Mouse (Mus musculus) kidney, adult 9 months (tissue): ENCODE measurements around the gene Grin2c.

Experiments
- DNase-seq: peaks from one replicate; pipeline ENCODE4 v3.0.0; 2022

Grin2c gene

DNA sequence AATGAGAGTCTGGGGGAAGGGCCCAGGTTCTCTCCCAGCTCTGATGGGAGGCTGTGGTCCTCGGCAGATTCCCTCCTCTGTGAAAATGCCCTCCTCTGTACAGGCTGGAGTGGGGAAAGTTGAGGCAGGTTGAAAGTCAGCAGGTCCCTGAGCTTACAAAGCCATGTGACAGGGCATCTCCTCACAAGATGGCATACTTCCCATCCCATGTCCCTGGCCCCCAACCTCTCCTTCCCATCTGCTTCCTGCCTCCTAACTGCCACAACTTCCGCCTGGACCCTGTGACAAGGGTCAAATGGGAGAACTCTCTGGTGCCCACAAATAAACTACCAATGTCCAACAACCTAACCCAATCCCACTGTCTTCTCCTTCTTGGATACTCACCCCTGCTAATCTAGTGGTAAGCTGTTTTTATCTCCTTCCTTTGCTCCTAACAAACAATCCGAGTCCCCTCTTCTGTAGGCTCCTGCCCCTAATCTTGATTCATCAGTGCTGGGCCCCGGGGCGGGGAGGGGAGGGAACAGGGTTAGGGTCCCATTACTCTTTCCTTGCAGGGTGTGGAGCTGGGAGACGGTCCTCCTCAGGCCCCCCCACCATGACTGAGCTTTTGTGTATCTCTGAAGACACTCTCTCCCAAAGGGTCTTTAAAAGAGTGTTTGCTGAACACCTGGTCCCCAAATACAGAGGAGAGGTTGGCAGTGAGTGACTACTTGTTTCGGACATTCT is 2.7 kb downstream of the Grin2c start:
- no peak for DNase-seq

DNA sequence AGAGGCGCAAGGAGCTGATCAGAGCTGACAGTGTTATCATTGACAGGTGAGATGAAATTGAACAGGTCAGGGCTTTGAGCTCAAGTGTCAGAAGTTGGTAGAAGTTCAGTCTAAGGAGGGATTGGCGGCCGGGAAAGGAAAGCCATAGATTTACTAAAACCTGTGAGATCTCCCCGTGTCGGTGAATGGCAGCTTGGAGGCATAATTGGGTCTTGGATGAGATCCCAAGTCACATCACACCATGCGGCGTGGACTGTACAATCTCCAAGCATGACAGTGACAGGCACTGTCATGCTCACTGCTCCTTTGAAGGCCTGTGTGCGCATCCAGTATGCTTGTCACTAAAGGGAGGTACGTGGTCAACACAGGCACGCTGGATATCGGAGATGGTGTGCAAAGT is 4.1 kb downstream of the Grin2c start:
- no peak for DNase-seq

DNA sequence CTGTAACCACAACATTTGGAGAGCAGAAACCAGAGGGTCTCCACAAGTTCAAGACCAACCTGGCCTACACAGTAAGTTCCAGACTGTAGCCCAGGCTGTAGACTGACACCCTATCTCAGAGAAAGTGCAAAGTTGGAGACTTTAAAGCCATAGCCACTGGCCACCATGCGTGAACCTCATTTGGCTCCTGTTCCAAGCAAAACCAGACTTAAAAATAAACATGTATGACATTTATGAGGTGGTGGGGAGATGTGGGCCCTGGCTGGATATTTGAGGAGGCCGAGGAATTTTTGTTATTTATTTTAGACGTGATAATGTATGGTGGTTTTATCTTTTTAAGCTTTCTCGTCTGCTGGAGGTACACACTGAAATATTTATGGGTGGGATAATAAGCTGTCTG is 7.9 kb downstream of the Grin2c start:
- no peak for DNase-seq

DNA sequence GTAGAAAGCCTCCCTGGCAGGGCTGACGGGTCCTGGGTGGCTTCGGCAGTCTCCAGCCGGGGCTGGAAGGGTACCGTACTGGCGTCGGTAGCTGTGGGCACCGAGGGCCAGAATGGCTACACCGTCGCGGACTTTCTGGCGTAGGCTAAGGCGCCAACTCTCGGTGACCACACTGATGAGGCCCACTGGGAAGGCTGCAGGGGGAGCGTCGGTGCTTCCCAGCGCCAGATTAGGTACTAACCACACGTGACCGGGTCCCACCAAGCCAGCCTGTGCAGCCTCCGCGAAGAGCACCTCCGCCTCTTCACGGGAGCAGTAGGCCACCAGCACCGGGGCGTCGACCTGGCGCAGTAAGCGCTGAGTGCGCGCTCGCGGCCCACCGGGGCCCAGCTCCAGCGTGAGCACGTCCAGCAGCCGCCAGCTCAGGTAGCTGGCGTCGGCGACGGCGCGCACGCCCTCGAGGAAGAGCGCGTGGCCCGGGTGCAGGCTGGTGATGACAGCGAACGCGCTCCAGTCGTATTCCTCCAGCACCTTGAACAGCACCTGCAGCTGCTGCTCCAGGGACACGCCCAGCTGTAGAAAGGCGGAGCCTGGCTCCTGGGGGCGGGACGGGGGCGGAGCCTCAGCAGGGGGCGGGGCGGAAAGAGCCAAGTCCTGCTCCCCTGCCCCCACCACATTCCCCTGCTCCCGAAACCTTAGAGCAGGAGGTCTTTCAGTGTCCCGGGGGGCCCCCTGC is 9.1 kb downstream of the Grin2c start:
- DNase-seq, result peak; percentile 31

DNA sequence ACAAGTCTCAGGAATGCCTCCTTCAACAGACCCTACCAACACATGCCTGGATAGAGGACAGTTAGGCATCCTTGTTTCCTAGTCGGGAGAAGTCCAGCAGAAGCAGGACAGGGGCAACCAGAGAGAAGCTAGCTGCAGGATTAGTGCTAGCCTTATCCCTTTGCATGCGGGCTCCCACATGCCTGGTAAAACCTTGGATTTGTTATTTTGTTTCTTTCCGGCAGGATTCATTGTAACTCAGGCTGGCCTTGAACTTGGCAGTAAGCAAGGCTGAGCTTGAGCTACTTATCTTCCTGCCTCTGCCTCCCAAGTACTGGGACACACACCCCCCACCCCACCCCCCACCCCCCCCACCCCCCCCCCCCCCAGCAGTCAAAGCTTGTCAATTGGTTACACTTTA is 15.8 kb downstream of the Grin2c start:
- DNase-seq, result no peak

DNA sequence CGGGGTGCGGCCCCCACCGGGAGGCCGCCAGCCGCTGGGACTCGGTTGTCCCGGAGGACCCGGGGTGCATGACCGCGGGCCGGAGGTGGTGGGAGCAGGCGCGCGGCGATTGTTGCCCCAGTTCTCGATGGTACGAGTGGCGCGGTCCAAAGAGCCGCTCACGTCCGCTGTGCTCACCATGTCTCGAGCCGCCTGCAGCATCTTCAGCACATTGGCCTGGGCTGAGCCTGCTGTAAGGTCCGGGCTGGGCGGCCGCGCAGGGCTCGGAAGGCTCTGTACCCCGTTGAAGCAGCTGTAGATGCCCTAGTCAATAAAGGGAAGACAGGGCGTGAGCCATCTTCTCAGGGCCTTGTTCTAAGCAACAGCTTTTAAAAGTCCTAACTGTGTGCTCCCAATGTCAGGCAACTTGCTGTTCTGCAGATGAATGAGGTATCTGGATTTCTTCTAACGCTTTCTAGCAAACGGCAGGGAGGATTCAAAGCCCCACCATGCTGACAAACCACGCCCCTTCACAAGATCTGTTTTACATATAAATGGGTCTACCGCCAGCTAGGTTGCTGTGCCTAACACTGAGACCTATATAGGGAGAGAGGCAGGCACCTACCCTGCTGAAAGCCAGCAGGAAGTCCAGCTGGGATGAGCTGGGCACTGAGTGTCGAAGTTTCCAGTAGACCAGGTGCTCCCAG is 16.5 kb downstream of the Grin2c start:
- no peak for DNase-seq

DNA sequence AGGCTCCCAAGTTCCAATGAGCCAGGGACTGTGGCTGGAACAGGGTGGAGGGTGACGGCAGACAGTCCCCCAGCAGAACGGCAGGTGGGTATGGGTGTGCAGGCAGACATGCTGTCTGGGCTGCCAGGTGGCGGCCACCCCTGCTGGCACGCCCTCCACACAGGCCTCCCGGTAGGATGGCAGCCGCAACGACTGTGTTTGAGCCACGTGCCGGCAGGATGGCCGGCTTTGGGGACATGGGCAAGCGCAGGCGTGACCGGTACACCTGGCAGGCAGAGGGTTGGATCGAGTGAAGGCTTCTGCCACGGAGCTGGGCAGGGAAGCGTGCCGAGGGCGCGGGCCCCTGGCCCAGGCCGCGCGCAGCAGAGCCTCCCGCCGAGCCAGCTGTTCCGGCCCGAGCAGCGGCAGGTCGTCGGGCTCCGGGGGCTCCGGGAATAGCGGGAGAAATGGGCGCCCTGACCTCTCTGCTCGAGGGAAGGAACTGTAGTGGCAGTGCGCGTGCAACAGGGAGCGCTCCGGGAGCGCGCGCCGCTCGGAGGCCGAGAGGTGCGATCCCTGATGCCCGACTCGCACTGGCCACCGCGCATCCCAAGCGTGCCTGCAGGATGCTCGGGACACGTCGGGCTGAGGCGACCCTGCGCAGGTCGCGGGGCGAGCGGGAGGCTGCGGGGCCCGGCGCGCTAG is 17.2 kb downstream of the Grin2c start:
- DNase-seq, result no peak

DNA sequence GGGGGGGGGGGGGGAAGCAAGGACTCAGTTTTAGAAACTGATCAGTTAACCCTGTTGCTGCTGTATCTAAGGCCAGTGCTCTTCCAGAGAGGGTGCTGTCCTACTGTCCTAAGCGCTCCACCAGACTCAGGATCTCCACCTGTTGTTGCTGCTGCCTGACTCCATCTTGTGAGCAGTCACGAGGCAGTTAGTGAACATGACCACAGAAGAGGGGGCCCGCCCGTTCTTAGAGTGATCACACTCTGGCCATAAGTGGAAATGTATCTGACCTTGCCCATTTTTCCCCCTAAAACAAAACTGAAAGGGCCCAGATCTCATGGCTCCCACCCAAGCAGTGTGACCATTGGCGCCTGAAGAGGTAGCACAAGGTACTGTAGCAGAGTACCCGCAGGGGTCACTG is 19.1 kb downstream of the Grin2c start:
- no peak for DNase-seq

DNA sequence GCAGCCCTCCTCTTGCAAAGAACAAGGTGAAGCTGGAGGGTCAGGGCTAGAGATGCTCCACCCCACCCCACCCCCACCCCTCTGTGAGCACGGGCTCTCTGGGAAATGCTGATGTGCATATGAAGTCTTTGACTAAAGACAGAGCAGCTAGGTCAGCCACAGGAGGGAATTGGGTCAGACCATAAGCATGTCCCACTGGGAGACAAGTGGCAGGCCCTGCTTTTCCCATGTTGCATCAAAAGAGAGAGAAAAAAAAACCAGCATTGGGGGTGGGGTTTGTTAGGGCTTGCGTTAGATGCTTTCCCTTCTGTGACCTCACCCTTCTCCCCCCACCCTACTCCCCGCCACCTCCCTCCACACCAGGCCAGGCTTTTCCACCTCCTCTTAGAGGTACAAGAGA is 19.8 kb downstream of the Grin2c start:
- no peak for DNase-seq

DNA sequence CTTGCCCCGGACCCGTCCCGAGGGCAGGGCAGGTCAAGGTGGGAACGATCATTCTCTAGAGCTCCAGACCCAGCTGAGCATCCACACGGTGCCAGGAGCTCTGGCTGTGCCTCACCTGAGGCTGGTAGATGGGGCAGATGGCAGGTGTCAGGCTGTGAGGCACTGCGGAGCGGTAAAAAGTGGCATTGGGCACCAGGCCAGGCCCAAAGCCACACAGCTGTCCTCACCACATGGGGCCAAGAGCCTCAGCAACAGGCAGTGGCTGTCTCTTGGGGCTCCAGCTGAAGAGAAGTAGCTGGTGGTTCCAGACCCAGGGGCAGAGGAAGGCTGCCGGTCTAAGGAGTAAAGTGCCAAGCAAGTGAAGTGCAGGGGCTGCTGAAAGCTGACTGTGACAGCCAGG is 20.7 kb downstream of the Grin2c start:
- no peak for DNase-seq

DNA sequence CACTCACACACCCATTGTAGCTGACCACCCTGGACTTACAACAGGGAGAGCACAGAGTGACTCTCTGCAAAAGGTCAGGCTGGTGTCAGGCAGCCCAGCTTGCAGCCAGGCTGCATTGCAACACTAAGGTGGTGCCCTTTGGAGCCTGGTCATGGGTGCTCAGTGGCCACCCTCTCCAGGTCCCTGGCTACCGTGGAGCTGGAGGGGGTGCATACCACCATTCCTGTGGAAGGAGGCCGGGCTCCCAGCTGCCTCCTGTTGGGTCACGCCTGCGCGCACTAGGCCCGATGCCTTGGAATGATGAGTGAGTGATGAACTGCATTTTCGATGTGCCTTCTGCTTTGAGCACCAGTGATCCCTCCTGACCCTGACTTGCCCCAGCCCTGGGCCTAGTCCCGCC is 22.2 kb downstream of the Grin2c start:
- peak; percentile 26 for DNase-seq

DNA sequence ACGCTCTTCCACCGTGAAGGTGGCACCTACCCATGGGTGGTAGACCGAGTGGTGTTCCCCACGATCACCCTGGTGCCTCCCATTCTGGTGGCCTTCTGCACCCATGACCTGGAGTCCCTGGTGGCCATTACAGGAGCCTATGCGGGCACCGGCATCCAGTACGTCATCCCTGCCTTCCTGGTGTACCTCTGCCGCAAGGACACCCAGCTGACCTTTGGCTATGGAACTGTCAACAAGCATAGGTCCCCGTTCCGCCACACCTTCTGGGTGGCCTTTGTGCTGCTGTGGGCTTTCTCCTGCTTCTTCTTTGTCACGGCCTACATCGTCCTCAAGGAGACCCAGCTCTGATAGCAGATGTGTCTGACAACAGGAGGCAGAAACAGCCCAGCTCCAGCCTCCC is 23.3 kb downstream of the Grin2c start:
- DNase-seq, result no peak

DNA sequence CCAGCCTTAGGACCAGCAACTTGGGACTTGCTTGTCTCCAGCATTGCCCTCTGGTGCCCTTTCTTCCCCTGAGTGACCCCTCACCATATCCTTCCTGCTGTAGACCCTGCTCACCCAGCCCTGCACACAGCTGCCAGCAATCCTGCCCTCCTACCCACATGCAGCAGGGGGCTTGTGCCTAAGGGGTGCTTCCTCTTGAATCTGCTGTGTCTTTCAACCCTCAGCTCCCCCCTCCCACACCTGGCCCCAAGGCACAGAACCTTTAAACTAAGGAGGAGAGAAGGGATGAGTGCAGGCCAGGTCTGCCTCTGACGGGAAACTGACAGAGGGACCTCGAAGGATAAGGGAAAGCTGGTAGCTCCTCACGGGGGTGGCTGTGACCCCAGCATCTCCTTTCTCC is 24.3 kb downstream of the Grin2c start:
- DNase-seq, result no peak

DNA sequence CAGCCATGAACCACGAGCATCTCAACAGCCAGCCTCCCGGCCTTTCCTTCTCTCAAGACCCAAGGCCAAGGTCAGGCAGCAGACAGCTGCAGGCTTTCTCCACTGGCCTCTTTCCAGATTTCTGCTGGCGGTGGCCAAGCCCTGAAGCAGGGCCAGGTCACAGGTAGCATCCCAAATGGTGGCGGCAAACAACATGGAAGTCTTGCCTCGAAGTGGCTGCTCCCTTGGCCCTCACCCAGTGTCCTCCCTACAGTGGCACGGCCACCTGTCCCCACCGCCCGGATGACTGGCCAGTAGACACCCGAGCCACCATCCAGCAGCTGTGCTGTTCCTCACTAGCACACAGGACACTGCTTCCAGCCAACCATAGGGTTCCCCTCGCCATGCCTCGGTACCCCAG is 25.6 kb downstream of the Grin2c start:
- no peak for DNase-seq

DNA sequence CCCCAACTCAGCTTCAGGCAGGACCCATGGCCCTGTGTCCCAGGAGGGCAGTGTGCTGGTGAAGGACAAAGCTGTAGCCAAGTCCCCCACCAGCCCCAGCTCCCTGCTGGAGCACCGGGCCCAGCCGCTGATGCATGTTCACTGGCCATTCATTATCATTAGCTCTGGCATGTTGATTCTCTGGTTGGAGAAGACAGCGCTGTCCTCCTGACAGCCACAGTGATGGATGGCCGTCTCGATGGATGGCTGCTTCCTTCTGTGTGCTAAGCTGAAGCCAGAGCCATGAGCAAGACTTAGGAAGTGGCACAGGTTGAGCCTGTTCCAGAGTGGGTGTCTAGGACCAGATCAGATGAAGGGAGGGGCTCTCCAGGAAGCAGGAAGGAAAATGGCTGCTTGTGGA is 30.5 kb downstream of the Grin2c start:
- DNase-seq, result no peak

DNA sequence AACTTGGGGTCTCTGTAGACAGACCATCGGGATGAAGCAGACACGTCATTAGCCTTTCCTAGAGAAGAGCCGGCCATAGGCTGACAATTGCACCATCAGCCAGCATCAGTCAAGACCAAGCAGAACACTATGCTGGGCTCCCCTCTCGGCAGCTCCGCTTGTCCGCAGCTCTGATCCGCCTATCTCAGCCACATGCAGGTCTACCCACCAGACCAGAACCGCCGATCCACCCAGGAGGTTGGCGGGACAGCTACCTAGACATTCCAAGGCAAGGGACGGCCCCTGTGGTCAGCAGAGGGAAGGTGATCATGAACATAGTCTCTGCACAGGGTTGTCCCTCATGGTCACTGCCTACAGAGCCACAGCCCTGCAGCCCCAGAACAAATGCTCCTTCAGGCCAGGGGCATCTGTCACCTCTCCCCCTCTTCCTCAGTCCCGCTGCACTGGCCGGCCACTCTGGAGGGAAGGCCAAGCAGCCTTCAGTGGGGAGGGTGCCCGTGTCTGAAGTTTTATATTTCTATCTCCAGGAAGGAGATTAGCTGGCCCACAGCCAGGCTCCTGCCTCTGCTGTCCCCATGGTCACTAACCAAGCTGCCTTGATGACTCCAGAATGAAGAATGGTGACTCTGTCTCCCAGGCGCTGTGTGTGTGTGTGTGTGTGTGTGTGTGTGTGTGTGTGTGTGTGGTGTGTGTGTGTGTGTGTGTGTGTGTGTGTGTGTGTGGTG is 32.6 kb downstream of the Grin2c start:
- DNase-seq, result no peak

DNA sequence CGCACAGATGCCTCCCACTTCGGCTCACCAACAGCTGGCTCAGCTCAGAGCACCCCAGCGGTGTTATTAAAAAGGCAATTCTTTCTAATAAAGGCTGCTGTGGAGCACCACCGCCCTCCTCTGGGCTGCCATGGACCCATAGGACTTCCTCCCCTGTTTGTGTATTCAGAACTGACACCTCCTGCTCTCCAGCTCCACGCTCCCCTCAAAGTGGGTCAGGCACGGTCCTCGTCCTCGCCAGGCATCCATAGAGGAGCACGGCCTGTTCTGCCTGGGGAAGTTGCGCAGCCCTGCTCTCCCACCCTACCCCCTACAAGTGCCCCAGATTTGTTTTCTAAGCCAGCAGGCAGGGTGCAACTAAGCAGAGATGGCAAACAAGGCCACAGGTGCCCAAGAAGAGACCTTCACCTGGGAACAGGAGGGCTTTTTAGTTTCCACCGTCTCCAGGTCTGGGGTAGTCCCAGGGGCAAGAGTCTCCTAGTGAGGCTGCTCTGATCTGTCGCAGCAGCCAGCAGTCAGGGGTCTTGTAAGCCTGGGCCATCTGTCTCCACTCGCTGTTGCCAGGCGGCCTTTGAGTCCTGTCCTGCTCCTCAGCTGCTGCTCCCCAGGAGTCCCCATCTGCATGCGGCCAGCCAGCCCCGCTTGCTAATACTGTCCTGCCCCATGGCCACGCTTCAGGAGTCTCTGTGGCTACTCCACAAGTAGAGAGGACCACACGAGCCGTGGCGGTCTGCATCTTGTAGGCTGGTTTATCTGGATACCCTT is 33.3 kb downstream of the Grin2c start:
- DNase-seq, result no peak

DNA sequence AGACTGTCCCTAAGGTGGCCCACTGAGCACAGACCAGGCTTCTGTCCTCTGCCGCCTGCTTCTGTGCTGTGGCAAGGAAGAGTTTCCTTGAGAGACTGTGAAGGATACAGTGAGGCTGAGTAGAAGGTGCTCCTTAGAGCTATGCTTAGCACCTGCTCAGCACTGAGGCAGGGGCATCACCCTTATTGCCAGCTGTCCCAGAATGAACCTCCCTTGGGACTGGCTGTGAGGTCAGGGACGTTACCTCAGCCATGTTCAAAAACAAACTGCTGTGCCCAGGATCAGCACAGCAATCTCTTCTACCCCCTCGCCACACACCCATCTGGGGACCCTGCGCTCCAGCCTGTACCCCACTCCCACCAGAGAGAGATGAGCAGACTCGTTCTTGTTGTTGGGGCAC is 34.2 kb downstream of the Grin2c start:
- DNase-seq, result no peak

DNA sequence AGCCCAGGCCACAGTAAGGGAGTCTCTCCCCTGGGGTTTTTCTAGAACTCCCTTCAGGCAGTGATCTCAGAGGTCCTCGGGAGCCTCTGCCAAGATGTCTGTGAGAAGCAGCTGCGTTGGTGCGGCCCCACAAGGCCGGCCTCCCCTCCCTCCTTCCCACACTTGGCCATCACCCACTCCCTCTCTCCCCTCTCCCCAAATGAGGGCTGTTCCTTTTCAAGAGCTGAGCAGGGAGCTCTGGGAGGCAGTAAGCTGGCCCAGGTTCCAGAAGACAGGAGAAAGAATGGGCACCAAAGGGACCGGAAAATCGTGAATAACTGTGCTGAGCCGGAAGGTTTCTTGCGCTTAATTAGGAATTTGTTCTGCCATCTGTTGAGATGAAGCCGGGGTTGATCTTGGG is 35.1 kb downstream of the Grin2c start:
- no peak for DNase-seq

DNA sequence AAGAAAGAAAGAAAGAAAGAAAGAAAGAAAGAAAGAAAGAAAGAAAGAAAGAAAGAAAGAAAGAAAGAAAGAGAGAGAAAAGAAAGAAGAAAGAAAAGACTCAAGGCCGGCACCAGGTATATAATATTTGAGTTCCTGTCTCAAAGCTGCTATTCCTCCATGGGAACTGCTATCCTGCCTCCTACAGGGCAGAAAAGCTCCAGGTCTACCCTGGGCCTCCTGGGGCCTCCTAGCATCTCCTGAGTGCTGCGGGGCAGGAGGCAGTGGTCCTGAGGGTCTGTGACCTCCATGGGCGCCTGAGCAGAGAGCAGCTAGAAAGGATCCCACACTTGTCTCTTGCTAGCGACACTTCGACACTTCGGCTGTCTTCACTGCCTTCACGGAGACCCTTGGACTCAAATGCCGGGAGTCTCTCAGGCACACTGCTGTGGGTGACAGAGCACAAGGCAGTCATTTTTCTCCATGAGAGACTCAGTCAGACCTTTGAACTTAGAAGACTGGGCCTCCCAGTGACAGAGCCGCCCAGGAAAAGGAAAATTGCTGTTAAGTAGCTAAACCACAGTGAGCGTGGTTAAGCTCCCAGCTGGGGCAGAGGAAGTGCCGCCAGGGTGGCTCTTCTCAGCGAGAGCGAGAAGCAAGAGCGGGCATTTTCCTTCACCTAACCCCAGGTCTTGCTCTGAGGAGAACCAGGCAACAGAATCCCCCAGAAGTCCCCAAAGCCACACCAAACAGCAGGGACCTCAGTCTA is 35.7 kb downstream of the Grin2c start:
- DNase-seq, result peak; percentile 75
